Mouse (Mus musculus) bone marrow macrophage, adult 2 months (primary cell): ENCODE results near the gene S100a2.
A peak's percentile ranks its signal among the peaks of the same experiment; 100 is the strongest.

Source experiments
- CTCF ChIP-seq: IDR thresholded peaks from 2 replicates; pipeline ENCODE4 v1.5.1; 2012; ENCODE audit warnings: low read depth, mild to moderate bottlenecking, low read length, moderate library complexity
- POLR2A ChIP-seq: IDR thresholded peaks from 2 replicates; pipeline ENCODE4 v1.6.1; 2012; ENCODE audit warnings: mild to moderate bottlenecking, low read depth, low read length, borderline replicate concordance

DNA sequence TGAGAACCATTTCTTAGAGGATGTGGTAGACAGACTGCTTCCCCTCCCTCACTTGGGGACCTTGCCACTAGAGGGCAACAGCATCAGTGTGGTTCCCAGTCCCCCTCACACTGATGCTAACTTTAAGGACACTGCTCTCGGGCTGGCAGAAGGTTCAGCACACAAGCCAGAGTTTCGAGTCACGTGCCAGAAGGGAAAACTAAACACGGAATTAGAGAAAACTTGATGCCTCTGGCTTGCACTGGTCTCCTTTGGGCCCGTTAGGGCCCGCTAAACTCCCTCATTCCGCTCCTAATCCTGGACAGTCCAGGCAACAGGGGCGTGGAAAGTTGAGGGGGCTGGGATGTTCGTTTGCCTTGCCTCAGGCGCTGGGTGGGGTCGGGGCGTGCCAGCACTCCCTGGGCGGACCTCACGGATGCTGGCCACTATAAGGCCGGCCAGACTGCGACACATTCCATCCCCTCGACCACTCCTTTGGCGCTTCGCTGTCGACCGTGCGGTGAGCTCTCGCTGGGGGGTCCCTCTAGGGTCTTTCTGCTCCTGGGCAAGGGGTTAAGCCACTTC, 22.8 kb downstream of the S100a2 start, which contains the start of gene S100a6:
- TF ChIP-seq CTCF = peak; percentile 43
- TF ChIP-seq POLR2A = no peak
